ENCODE assay signal across 8 mouse cellular contexts in the genomic region with DNA sequence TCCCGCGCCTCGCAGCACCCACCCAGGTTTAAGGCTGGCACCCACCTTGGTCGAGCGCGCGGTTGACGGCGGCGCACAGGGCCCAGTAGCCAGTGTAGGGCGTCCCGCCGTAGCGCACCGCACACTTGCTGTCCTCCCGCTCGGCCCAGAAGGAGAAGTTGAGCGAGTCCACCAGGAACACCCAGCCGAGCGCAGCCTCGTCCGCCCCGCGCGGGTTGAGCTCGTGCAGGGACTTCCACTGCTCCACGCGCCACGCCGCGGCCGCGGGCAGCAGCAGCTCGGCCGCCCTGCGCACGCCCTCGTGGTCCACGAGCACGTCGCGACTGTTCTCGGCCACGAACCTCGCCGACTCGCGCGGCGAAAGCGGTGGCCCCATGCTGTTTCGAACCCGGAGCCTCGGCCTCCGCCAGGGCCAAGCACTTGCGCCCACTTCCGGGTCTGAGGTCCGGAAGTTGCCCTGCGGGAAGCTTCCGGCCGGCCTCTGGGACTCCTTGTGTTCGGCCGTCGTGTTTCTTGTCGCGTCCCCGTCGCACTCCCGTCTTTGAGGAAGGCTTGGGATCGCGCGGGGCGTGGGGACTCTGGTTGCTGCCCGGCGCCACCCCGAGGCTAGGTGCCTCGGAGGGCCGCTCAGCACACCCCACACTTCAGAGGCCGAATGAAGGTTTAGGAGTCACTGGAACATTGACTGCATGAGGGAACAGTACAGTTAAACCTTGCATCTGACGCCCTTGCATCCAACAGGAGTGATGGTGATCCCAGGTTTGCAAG. TPM values are rescaled to one million over a fixed set of nuclear protein-coding genes. Genes with fewer than 3 reads are reported as not detected.
DNase-seq lines count a peak whose midpoint lies in the region; ATAC-seq lines count a peak whose summit lies in the region.

A gene (minus strand): TSS at position 447 of the 768 bp plus-strand sequence.

- peaks cover 10% of the 10 kb centered on the region; the same call in 1 of the 2 replicates for H3K79me2 ChIP-seq in macrophage (ENCODE audit: inconsistent target)

- H3K9me3 ChIP-seq in hindbrain, embryonic 13.5 days: peaks cover 13% of the 10 kb centered on the region

- peak; percentile 81 for DNase-seq in R1 (ENCODE audit: low read depth, low spot score)
- DNase-seq in cerebellum, postnatal 25 days: peak; percentile 63 to 67
- DNase-seq in frontal cortex, postnatal 36 days (ENCODE audit: low spot score in 2 of 2): peak; percentile 43 to 45
- peak; percentile 32 to 43 for DNase-seq in layer of hippocampus, postnatal 36 days
- DNase-seq in retina, postnatal 1 day: peak; percentile 85
- DNase-seq in thymus, postnatal 4 days: peak; percentile 75

- peak; percentile 83 for ATAC-seq in hindbrain, embryonic 13.5 days (ENCODE audit: low FRiP score)

- H3K9ac ChIP-seq in hindbrain, embryonic 13.5 days: peak within 1 kb of the TSS; percentile 83

- peaks cover 31% of the 10 kb centered on the region for H3K36me3 ChIP-seq in hindbrain, embryonic 13.5 days
- peaks cover 28% of the 10 kb centered on the region for H3K36me3 ChIP-seq in macrophage (ENCODE audit: inconsistent target)

- peaks cover 13% of the 10 kb centered on the region for H3K4me1 ChIP-seq in hindbrain, embryonic 13.5 days (replicated peaks)

- WGBS in hindbrain, embryonic 13.5 days: 3% methylated on average over 80 of the region's 80 CpGs
- WGBS in macrophage (ENCODE audit: missing documents): 3% methylated on average over 80 of the region's 80 CpGs

- no peaks in the 10 kb centered on the region for H3K27me3 ChIP-seq in hindbrain, embryonic 13.5 days

- peak within 1 kb of the TSS; percentile 79 for H3K4me3 ChIP-seq in hindbrain, embryonic 13.5 days
- peak within 1 kb of the TSS; percentile 31 for H3K4me3 ChIP-seq in macrophage (ENCODE audit: inconsistent target)

- H3K4me2 ChIP-seq in hindbrain, embryonic 13.5 days: peak within 1 kb of the TSS; percentile 92

- peak within 1 kb of the TSS; percentile 40; the same call in 1 of the 2 replicates for H3K27ac ChIP-seq in hindbrain, embryonic 13.5 days
- no peak within 1 kb of the TSS for H3K27ac ChIP-seq in macrophage

RNA-seq across cellular contexts. Expression of the gene that starts here (rescaled TPM):
- polyA plus RNA-seq in hindbrain, embryonic 13.5 days (2015; fragmentation: Nextera tagmentation; extraction: Ambion mirVana): 26.2 and 27.6 TPM in 2 replicates
- total RNA-seq in layer of hippocampus, postnatal 36 days (2021): 1 to 10 TPM; 6.3 to 7.6 TPM
- 10 to 100 TPM in 3 of 26 experiments, 1 to 10 TPM in 23; 1.1 to 11.1 (median 4.3) TPM for total RNA-seq in macrophage (2018; cell fraction: chromatin; rRNA removed)
- 10 to 100 TPM; 13.8 to 29.2 (median 20.9) TPM for total RNA-seq in macrophage (2018; cell fraction: cytosol; rRNA removed)
- total RNA-seq in macrophage (2018; cell fraction: nucleus; rRNA removed): 10 to 100 TPM in 13 of 26 experiments, 1 to 10 TPM in 13; 4.3 to 23.7 (median 9.6) TPM
- polyA plus RNA-seq in macrophage (2018): 14.0 to 26.7 TPM (median 16.3 TPM) in 3 replicates
